Mouse (Mus musculus): ENCODE data around the gene Trnp1. TPM values are rescaled to one million over a fixed set of nuclear protein-coding genes. Genes with fewer than 3 reads are reported as not detected.
"Not testable (repeated sequence)": the region's sequence is repeated elsewhere in the genome, so short reads cannot be mapped to it uniquely, and the experiment has no call there.

The Trnp1 gene
- 0.57 and 1.1 TPM in 2 replicates for polyA plus RNA-seq (2016; fragmentation: Nextera tagmentation; extraction: Ambion mirVana)

DNA sequence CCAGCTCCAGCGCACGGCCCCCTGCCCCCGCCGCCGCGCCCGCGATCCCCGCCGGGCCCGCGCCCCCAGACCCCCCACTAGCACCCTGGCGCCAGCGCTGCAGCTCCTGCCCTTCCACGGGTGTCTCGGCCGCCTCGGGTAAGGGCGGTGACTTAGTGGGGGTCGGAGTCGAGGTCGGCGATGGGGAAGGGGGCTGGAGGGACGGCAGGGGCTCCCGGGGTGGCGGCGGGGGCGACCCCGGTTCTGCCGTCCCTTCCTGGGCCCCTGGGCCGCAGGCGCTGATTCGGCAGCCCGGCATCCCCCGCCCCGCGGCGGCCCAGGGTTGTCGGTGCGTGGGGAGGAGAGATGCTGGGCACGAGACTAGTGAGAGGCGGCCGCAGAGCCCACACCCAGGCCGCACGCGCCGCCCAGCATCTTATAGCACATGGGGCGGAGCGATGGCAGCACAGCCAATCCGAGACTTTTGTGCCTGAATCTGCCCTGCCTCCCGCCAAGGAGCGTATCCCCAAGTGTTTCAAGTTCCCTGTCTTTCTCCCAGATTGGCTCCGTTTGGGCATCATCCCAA, at the start of gene Trnp1:
TSS of gene Trnp1 (minus strand) at position 391 of the 565 bp plus-strand sequence.
- H3K36me3 ChIP-seq (replicated peaks), result no peaks in the 10 kb centered on the region
- peak; percentile 90 for DNase-seq (ENCODE audit: low spot score)
- peaks cover 39% of the 10 kb centered on the region for H3K4me1 ChIP-seq
- H3K9me3 ChIP-seq, result no peaks in the 10 kb centered on the region
- peak within 1 kb of the TSS; percentile 70 for H3K4me3 ChIP-seq
- peak within 1 kb of the TSS; percentile 70 for H3K27ac ChIP-seq (replicated peaks)
- under 1% methylated on average over 53 of the region's 53 CpGs for WGBS
- H3K27me3 ChIP-seq (replicated peaks; ENCODE audit: low read depth, poor library complexity, severe bottlenecking), result peaks cover 95% of the 10 kb centered on the region

DNA sequence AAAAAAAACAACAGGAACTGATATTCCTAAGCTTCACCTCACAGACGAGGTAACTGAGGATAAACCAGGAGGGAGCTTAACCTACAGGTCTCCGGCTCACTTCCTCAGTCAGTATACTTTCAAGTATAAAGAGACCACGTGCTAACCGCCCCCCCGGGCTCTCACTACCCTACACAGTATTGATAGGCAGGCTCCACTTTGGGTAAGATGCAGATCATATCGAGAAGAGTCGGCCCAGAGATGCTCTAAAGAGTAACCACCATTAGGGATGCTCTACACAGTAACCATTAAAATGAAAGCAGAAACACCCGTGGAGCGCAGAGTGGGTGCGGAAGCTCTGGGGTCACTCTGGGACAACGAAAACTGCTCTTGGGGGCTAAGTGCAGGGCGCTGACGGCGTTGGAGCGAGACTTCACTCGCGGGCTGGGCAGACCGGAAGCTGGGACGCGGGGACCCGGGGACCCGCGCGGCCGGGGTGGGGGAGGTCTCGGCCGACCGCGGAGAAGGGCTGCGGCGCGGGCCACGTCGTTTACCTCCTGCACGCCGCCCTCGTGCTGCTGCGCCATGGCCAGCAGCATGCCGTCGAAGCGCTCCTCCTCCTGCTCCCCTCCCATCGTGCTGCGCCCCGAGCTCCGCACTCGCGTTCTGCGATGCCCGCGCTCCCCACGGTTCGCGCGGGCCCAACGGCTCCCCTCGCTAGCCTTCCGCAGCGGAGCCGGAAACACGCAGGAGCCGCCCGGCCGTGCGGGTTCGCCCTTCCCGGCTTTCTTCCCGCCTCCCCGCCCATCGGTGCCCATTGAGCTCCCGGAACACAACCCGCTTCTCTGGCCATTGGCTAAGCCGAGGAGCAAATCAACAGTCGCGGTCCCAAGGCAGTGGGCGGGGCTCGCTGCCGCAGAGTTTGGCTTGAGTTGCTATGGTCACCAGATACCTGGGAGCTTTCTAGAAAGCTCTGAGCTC, 47.2 kb upstream of the Trnp1 start, which contains the start of gene Nudc:
TSS of gene Nudc (minus strand) at position 725 of the 960 bp plus-strand sequence.
- Histone ChIP-seq H3K4me1 (peaks cover 23% of the 10 kb centered on the region), H3K36me3 (replicated peaks) (peaks cover 38% of the 10 kb centered on the region), H3K9me3 (no peaks in the 10 kb centered on the region), H3K27me3 (replicated peaks; ENCODE audit: low read depth, poor library complexity, severe bottlenecking) (no peaks in the 10 kb centered on the region), H3K4me3 (peak within 1 kb of the TSS; percentile 97), H3K27ac (replicated peaks) (peak within 1 kb of the TSS; percentile 92)
- DNase-seq (ENCODE audit: low spot score), result peak; percentile 98
- WGBS, result under 1% methylated on average over 77 of the region's 77 CpGs

DNA sequence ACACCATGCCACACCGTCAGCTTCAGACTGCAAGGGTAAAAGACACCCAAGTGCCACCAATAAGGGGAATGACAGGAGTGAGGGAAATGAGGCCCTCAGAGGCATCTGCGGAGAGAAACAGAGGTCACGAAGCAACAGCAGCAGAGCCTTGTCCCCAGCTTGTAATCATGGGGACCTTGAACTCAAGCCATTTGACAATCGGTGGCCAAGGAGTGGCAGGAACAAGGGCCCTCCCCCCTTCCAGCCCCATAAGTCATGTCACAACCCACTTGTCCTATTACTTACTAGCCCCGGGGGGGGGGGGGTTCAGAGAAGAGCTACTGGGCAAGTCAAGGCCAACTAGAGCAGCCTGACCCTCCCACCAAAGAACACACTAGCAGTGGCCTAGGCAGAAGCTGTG, 38.3 kb upstream of the Trnp1 start:
- DNase-seq (ENCODE audit: low spot score), result no peak
- Histone ChIP-seq H3K4me1 (no peaks in the 10 kb centered on the region), H3K27me3 (replicated peaks; ENCODE audit: low read depth, poor library complexity, severe bottlenecking) (no peaks in the 10 kb centered on the region), H3K9me3 (no peaks in the 10 kb centered on the region), H3K36me3 (replicated peaks) (peaks cover 100% of the 10 kb centered on the region), H3K27ac (replicated peaks) (no peak overlapping the region), H3K4me3 (no peak overlapping the region)
- 93% methylated on average over 5 of the region's 5 CpGs for WGBS

DNA sequence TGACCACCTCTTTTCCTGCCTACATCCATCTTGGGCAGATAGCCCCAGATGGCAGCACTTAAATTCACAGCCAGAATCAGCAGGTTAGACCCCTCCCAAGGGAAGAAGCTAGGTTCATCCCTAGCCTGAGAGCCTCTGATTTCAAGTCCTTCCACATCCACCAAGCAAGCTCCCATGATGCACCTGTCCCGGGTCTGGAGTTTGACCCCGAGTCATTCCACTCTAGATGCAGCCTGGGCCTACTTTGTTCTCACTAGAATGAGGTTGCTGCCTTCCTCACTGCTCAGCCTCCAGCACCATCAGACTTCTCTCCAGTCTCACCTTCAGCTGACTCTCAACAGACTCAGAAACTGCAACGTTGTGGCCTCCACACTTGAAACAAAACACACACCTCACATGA, 37.7 kb upstream of the Trnp1 start:
- H3K9me3 ChIP-seq, result no peaks in the 10 kb centered on the region
- H3K27me3 ChIP-seq (replicated peaks; ENCODE audit: low read depth, poor library complexity, severe bottlenecking), result no peaks in the 10 kb centered on the region
- H3K27ac ChIP-seq (replicated peaks), result no peak overlapping the region
- no peaks in the 10 kb centered on the region for H3K4me1 ChIP-seq
- H3K36me3 ChIP-seq (replicated peaks), result peaks cover 100% of the 10 kb centered on the region
- H3K4me3 ChIP-seq, result no peak overlapping the region
- 89% methylated on average over 3 of the region's 3 CpGs for WGBS
- DNase-seq (ENCODE audit: low spot score), result no peak

DNA sequence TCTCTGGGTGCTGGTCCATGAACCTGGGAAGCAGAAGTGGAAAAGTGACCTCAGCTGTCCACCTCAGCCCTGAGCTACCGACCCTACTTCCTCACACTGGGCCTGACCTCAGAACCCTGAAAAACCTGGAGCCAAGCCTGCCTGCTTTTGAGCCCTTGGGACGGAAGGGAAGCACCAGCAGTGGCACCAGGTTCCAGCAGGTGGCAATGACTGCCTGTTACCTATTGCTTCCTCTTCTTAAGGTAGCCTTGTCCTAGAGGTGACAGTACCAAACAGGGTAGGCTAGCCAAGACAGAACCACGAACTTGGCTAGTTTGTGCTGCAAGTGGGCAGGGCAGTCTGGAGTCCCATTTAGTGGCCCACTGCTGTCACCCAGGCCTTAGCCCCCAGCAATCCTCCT, 34.4 kb upstream of the Trnp1 start:
- Histone ChIP-seq H3K4me3 (no peak overlapping the region), H3K9me3 (no peaks in the 10 kb centered on the region), H3K27ac (replicated peaks) (no peak overlapping the region), H3K4me1 (no peaks in the 10 kb centered on the region), H3K27me3 (replicated peaks; ENCODE audit: low read depth, poor library complexity, severe bottlenecking) (no peaks in the 10 kb centered on the region), H3K36me3 (replicated peaks) (peaks cover 100% of the 10 kb centered on the region)
- 89% methylated on average over 3 of the region's 3 CpGs for WGBS
- DNase-seq (ENCODE audit: low spot score), result no peak

DNA sequence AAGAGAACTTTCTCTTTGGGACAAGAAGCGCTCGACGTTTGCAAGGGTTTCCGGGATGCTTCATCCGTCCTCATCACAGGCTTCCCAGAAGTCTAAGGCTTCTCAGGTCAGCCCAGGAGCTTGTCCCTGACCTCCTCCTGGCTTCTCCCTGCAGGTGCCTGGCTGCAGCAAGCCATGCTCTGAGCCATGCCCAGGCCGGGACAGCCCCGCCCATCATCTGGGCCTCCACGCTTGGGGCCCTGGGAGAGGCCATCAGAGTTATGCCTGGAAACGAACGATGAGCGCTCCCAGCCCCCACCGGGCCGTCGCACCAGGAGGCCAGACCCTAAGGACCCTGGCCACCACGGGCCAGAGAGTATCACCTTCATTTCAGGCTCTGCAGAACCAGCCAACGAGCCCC, 29.4 kb upstream of the Trnp1 start:
- no peak overlapping the region for H3K27ac ChIP-seq (replicated peaks)

DNA sequence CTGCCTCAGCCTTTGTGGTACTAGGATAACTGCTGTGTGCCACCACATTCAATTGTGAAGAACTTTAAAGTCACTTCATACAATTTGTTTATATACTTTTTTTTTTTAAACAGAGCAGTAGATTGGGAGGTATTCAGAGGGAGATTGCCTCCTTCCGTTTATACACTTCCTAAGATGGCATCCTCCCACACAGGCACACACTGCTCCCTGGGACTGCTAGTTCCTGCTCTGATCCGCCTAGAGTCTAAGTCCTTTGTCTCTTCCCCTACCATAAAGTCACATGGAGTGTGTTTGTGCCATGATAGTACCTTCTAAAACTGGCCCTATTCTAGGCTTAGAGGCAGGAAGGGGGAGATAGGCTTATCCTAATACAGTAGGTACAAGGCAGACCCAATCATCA, 23.2 kb upstream of the Trnp1 start:
- Histone ChIP-seq H3K27me3 (replicated peaks; ENCODE audit: low read depth, poor library complexity, severe bottlenecking) (peaks cover 53% of the 10 kb centered on the region), H3K4me1 (peaks cover 13% of the 10 kb centered on the region), H3K4me3 (no peak overlapping the region), H3K36me3 (replicated peaks) (peaks cover 4% of the 10 kb centered on the region), H3K9me3 (0 out of 2 replicates have a peak, but pooled peaks cover 3% of the 10 kb centered on the region), H3K27ac (replicated peaks) (no peak overlapping the region)
- DNase-seq (ENCODE audit: low spot score), result no peak
- WGBS, result 76% methylated on average over 2 of the region's 2 CpGs

More for the DNA sequence above, 29.4 kb upstream of the Trnp1 start:
- 66% methylated on average over 16 of the region's 16 CpGs for WGBS
- DNase-seq (ENCODE audit: low spot score), result no peak
- Histone ChIP-seq H3K36me3 (replicated peaks) (peaks cover 67% of the 10 kb centered on the region), H3K4me3 (no peak overlapping the region), H3K4me1 (no peaks in the 10 kb centered on the region), H3K27me3 (replicated peaks; ENCODE audit: low read depth, poor library complexity, severe bottlenecking) (no peaks in the 10 kb centered on the region), H3K9me3 (0 out of 2 replicates have a peak, but pooled peaks cover 3% of the 10 kb centered on the region)

DNA sequence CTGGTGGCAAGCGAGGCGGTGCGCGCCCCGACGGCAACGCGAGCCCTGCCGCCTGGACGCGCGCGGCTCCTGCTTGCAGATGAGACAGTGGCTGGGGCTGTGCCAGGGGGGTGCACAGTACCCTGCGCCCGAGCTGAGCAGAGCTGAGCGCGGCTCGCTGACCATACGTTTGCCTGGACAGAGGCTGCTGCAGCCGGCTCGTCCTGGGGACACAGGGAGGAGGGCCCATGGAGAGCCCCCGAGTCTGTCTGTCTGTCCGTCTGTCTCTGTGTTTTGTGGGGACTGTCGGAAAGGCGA, 21.0 kb upstream of the Trnp1 start:
- 5% methylated on average over 25 of the region's 25 CpGs for WGBS
- peaks cover 57% of the 10 kb centered on the region for H3K27me3 ChIP-seq (replicated peaks; ENCODE audit: low read depth, poor library complexity, severe bottlenecking)
- no peaks in the 10 kb centered on the region for H3K9me3 ChIP-seq
- peak overlapping the region; percentile 78; the same call in 1 of the 2 replicates for H3K27ac ChIP-seq (replicated peaks)
- H3K36me3 ChIP-seq (replicated peaks), result no peaks in the 10 kb centered on the region
- H3K4me1 ChIP-seq, result peaks cover 13% of the 10 kb centered on the region
- DNase-seq (ENCODE audit: low spot score), result no peak
- H3K4me3 ChIP-seq, result peak overlapping the region; percentile 59

DNA sequence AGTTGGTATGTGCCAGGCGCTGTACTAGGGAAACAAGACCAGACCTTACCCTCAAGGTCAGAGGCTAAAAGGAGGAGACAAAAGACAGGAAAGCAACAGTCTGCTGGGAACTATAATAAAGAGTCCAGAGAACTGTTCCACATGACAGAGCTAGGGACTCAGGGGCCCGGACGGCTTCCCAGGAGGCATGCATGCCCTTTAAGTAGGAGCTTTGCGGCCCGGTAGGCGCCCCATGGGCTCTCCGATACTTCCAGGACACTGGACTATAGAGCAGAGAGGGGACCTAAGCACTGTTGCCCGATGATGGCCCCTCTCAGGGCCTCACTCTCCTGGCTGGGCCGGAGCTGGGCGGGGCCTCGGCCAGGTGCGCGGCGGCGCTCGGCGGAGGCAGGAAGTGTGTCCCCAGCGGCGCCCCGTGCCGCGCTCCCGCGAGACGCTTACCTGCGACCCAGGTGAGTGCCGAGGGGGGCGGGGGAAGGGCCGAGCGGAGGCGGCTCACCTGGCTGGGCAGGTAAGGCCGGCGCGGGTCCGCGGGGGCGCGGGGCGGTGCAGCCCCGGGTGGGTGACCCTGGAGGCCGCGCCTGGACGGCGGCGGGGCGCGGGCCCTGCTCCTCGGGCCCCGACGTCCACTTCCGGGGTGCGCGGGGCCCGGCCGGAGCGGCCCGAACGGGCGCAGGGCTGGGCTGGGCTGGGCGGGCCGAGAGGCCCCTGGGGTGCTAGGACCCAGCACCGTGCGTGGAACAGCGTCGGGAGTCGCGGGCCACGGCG, 20.4 kb upstream of the Trnp1 start, which contains the start of gene Kdf1:
TSS of gene Kdf1 (plus strand) at position 363 of the 768 bp plus-strand sequence.
- WGBS, result 4% methylated on average over 69 of the region's 69 CpGs
- Histone ChIP-seq H3K4me3 (peak within 1 kb of the TSS; percentile 59), H3K27me3 (replicated peaks; ENCODE audit: low read depth, poor library complexity, severe bottlenecking) (peaks cover 57% of the 10 kb centered on the region), H3K4me1 (peaks cover 13% of the 10 kb centered on the region), H3K9me3 (no peaks in the 10 kb centered on the region), H3K36me3 (replicated peaks) (no peaks in the 10 kb centered on the region), H3K27ac (replicated peaks) (peak within 1 kb of the TSS; percentile 78)
- DNase-seq (ENCODE audit: low spot score), result peak; percentile 68

DNA sequence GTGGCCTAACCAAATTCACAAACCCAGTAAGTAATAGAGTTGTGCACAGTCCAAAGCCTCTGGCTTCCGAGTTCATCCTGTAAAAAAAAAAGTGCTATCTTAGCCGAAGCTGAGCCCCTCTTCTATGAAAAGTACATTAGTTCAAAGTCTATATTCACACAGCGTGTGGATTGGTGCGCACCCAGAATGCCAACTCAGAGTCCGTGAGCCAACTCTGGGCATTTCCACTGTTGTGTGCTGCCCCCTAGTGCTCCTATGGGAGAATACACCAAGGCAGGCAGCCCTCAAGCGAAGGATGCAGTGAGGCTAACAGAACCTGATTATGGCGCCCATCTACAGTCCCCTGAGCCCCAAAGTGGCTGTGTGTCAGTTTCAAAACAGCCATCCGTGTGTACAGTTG, 14.6 kb upstream of the Trnp1 start:
- H3K9me3 ChIP-seq, result no peaks in the 10 kb centered on the region
- H3K36me3 ChIP-seq (replicated peaks), result no peaks in the 10 kb centered on the region
- H3K27ac ChIP-seq (replicated peaks), result no peak overlapping the region
- peaks cover 31% of the 10 kb centered on the region for H3K27me3 ChIP-seq (replicated peaks; ENCODE audit: low read depth, poor library complexity, severe bottlenecking)
- WGBS, result 15% methylated on average over 8 of the region's 8 CpGs
- H3K4me1 ChIP-seq, result no peaks in the 10 kb centered on the region
- DNase-seq (ENCODE audit: low spot score), result peak; percentile 76
- no peak overlapping the region for H3K4me3 ChIP-seq

DNA sequence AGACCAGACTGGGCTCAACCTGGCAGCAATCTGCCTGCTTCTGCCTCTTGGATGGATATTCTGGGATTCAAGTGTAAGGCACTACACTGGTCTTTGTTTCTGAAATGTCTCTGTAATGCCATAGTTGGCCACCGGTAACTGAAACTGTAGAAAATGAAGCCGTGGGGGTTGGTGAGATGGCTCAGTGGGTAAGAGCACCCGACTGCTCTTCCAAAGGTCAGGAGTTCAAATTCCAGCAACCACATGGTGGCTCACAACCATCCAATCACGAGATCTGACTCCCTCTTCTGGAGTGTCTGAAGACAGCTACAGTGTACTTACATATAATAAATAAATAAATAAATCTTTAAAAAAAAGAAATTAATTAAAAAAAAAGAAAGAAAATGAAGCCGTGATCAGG, 14.2 kb upstream of the Trnp1 start:
- not testable (repeated sequence) for H3K9me3 ChIP-seq; DNase-seq (ENCODE audit: low spot score)
- 42% methylated on average over 5 of the region's 5 CpGs for WGBS

DNA sequence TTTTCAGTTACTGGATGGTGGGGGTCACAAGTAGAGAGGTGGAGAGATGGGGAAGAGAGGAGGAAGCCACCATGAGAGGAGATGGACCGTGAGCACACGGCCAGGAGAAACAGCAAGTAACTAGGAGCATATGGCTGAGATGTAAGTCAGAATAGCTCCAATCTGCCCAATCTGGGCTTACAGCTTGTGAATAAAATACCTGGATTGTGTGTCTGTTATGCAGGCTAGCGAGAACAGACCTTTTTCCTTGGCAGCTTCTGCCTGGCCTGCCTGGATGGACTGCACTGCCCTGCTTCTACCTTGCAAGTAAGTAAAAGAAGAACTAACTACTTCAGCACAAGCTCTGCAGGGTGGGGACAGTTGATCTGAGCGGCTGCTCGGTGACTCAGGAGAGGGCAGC, 12.7 kb upstream of the Trnp1 start:
- Histone ChIP-seq H3K4me1 (no peaks in the 10 kb centered on the region), H3K4me3 (no peak overlapping the region), H3K36me3 (replicated peaks) (no peaks in the 10 kb centered on the region), H3K27ac (replicated peaks) (no peak overlapping the region), H3K9me3 (no peaks in the 10 kb centered on the region), H3K27me3 (replicated peaks; ENCODE audit: low read depth, poor library complexity, severe bottlenecking) (peaks cover 24% of the 10 kb centered on the region)
- WGBS, result 86% methylated on average over 5 of the region's 5 CpGs
- no peak for DNase-seq (ENCODE audit: low spot score)

More for the DNA sequence above, 14.2 kb upstream of the Trnp1 start:
- not testable (repeated sequence) for H3K4me3 ChIP-seq; H3K27ac ChIP-seq (replicated peaks); H3K4me1 ChIP-seq; H3K36me3 ChIP-seq (replicated peaks)
- H3K27me3 ChIP-seq (replicated peaks; ENCODE audit: low read depth, poor library complexity, severe bottlenecking), result peaks cover 29% of the 10 kb centered on the region
